Mouse (Mus musculus): ENCODE data around the gene Rnh1. TPM values are rescaled to one million over a fixed set of nuclear protein-coding genes. Genes with fewer than 3 reads are reported as not detected.

Gene Rnh1
- polyA plus RNA-seq (2015; fragmentation: Nextera tagmentation; extraction: Ambion mirVana), result 184 and 236 TPM in 2 replicates

GRCm38 (mm10) chr7:141172116-141173006, at the start of gene Rnh1:
Gene Rnh1 (minus strand): TSS chr7:141172857.

GRCm38 (mm10) chr7:141215101-141215879, 42.6 kb upstream of the Rnh1 start, which contains the start of gene Rassf7:
Gene Rassf7 (plus strand): TSS chr7:141215860.

GRCm38 (mm10) chr7:141213605-141214235, 41.1 kb upstream of the Rnh1 start, which contains the start of gene Lmntd2:
Gene Lmntd2 (minus strand): TSS chr7:141214080.

GRCm38 (mm10) chr7:141193948-141194347, 21.3 kb upstream of the Rnh1 start, which contains the start of the genes Hras and Lrrc56:
Gene Hras (minus strand): TSS chr7:141194005.
Gene Lrrc56 (plus strand): TSS chr7:141194157.

GRCm38 (mm10) chr7:141122245-141122644, 50.4 kb downstream of the Rnh1 start, which contains the start of gene Ptdss2:
Gene Ptdss2 (plus strand): TSS chr7:141122382.

GRCm38 (mm10) chr7:141117636-141118035, 55.0 kb downstream of the Rnh1 start, which contains the start of gene Ano9:
Gene Ano9 (minus strand): TSS chr7:141117806.

Small RNA genes within 50 kb of the gene (microRNA-seq; reads per million reads assigned to microRNA genes)
- 697 reads per million, percentile 71 among the genes with 10 or more reads in this experiment for gene Mir210 (ENCODE audit: borderline replicate concordance, insufficient number of aligned reads)

Other genes with a start within 250 kb of the Rnh1 start
- 19.7 and 28.7 TPM in 2 replicates for gene Pgghg, start 231.5 kb downstream of the Rnh1 start, polyA plus RNA-seq (2015; fragmentation: Nextera tagmentation; extraction: Ambion mirVana)
- 1.3 and 2.1 TPM in 2 replicates for gene Ifitm5, start 222.6 kb downstream of the Rnh1 start, polyA plus RNA-seq (2015; fragmentation: Nextera tagmentation; extraction: Ambion mirVana)
- 0.72 and 0.97 TPM in 2 replicates for gene Gm45717, start 216.9 kb downstream of the Rnh1 start, polyA plus RNA-seq (2015; fragmentation: Nextera tagmentation; extraction: Ambion mirVana)
- 1,477 and 1,600 TPM in 2 replicates for gene Ifitm2, start 216.9 kb downstream of the Rnh1 start, polyA plus RNA-seq (2015; fragmentation: Nextera tagmentation; extraction: Ambion mirVana)
- gene Ifitm1, start 205.6 kb downstream of the Rnh1 start, polyA plus RNA-seq (2015; fragmentation: Nextera tagmentation; extraction: Ambion mirVana), result 61.4 and 162 TPM in 2 replicates
- gene Ifitm3, start 162.1 kb downstream of the Rnh1 start, polyA plus RNA-seq (2015; fragmentation: Nextera tagmentation; extraction: Ambion mirVana), result 482 and 553 TPM in 2 replicates
- gene Ifitm6, start 154.9 kb downstream of the Rnh1 start, polyA plus RNA-seq (2015; fragmentation: Nextera tagmentation; extraction: Ambion mirVana), result 4.0 and 7.5 TPM in 2 replicates
- gene Gm17387, start 143.7 kb downstream of the Rnh1 start, polyA plus RNA-seq (2015; fragmentation: Nextera tagmentation; extraction: Ambion mirVana), result not detected in 2 replicates
- 5.1 and 7.9 TPM in 2 replicates for gene B4galnt4, start 111.8 kb downstream of the Rnh1 start, polyA plus RNA-seq (2015; fragmentation: Nextera tagmentation; extraction: Ambion mirVana)
- gene Pkp3, start 94.6 kb downstream of the Rnh1 start, polyA plus RNA-seq (2015; fragmentation: Nextera tagmentation; extraction: Ambion mirVana), result 1.1 and 2.5 TPM in 2 replicates
- 2.7 and 4.5 TPM in 2 replicates for gene Sigirr, start 72.3 kb downstream of the Rnh1 start, polyA plus RNA-seq (2015; fragmentation: Nextera tagmentation; extraction: Ambion mirVana)
- 0.66 and 1.0 TPM in 2 replicates for gene Ano9, start 55.1 kb downstream of the Rnh1 start, polyA plus RNA-seq (2015; fragmentation: Nextera tagmentation; extraction: Ambion mirVana)
- 40.8 and 60.7 TPM in 2 replicates for gene Ptdss2, start 50.5 kb downstream of the Rnh1 start, polyA plus RNA-seq (2015; fragmentation: Nextera tagmentation; extraction: Ambion mirVana)
- gene Hras, start 21.1 kb upstream of the Rnh1 start, polyA plus RNA-seq (2015; fragmentation: Nextera tagmentation; extraction: Ambion mirVana), result 75.5 and 78.9 TPM in 2 replicates
- gene Lrrc56, start 21.3 kb upstream of the Rnh1 start, polyA plus RNA-seq (2015; fragmentation: Nextera tagmentation; extraction: Ambion mirVana), result 3.9 and 6.0 TPM in 2 replicates
- gene Lmntd2, start 41.2 kb upstream of the Rnh1 start, polyA plus RNA-seq (2015; fragmentation: Nextera tagmentation; extraction: Ambion mirVana), result 0.32 and 1.2 TPM in 2 replicates
- 16.4 and 24.5 TPM in 2 replicates for gene Rassf7, start 43.0 kb upstream of the Rnh1 start, polyA plus RNA-seq (2015; fragmentation: Nextera tagmentation; extraction: Ambion mirVana)
- 17.0 and 25.2 TPM in 2 replicates for gene Phrf1, start 55.9 kb upstream of the Rnh1 start, polyA plus RNA-seq (2015; fragmentation: Nextera tagmentation; extraction: Ambion mirVana)
- gene Irf7, start 93.6 kb upstream of the Rnh1 start, polyA plus RNA-seq (2015; fragmentation: Nextera tagmentation; extraction: Ambion mirVana), result 17.1 and 28.5 TPM in 2 replicates
- 3.5 and 5.3 TPM in 2 replicates for gene Cdhr5, start 103.9 kb upstream of the Rnh1 start, polyA plus RNA-seq (2015; fragmentation: Nextera tagmentation; extraction: Ambion mirVana)
- 9.1 and 10.6 TPM in 2 replicates for gene Sct, start 106.3 kb upstream of the Rnh1 start, polyA plus RNA-seq (2015; fragmentation: Nextera tagmentation; extraction: Ambion mirVana)
- gene Drd4, start 119.1 kb upstream of the Rnh1 start, polyA plus RNA-seq (2015; fragmentation: Nextera tagmentation; extraction: Ambion mirVana), result 0.19 and 0.25 TPM in 2 replicates
- 57.4 and 71.3 TPM in 2 replicates for gene Deaf1, start 154.8 kb upstream of the Rnh1 start, polyA plus RNA-seq (2015; fragmentation: Nextera tagmentation; extraction: Ambion mirVana)
- gene Tmem80, start 154.9 kb upstream of the Rnh1 start, polyA plus RNA-seq (2015; fragmentation: Nextera tagmentation; extraction: Ambion mirVana), result 21.9 and 39.5 TPM in 2 replicates
- 4.6 and 5.3 TPM in 2 replicates for gene Eps8l2, start 166.0 kb upstream of the Rnh1 start, polyA plus RNA-seq (2015; fragmentation: Nextera tagmentation; extraction: Ambion mirVana)
- gene Taldo1, start 219.3 kb upstream of the Rnh1 start, polyA plus RNA-seq (2015; fragmentation: Nextera tagmentation; extraction: Ambion mirVana), result 338 and 567 TPM in 2 replicates
- 39.9 and 53.4 TPM in 2 replicates for gene Gatd1, start 241.3 kb upstream of the Rnh1 start, polyA plus RNA-seq (2015; fragmentation: Nextera tagmentation; extraction: Ambion mirVana)

All from adrenal gland, postnatal 0 days (tissue).